Mouse (Mus musculus) splenic B cell, adult 2 months (primary cell): ENCODE data around the gene Gmpr.
A peak's percentile ranks its signal among the peaks of the same experiment; 100 is the strongest.

Experiments
- DNase-seq: peaks from one replicate; pipeline ENCODE4 v3.0.0-alpha.2; 2011; ENCODE audit warnings: low read depth, low spot score
- H3K27me3 ChIP-seq: 2 replicates; pipeline ENCODE4 v1.6.1; 2012; ENCODE audit warnings: mild to moderate bottlenecking, low read length, moderate library complexity, mixed read lengths; ENCODE audit not compliant: control insufficient read depth, poor library complexity, insufficient read depth, severe bottlenecking
- H3K36me3 ChIP-seq: 2 replicates; pipeline ENCODE4 v1.6.1; 2012; ENCODE audit warnings: mild to moderate bottlenecking, low read length, moderate library complexity, mixed read lengths; ENCODE audit not compliant: control insufficient read depth, poor library complexity, insufficient read depth, severe bottlenecking

Gmpr gene

DNA sequence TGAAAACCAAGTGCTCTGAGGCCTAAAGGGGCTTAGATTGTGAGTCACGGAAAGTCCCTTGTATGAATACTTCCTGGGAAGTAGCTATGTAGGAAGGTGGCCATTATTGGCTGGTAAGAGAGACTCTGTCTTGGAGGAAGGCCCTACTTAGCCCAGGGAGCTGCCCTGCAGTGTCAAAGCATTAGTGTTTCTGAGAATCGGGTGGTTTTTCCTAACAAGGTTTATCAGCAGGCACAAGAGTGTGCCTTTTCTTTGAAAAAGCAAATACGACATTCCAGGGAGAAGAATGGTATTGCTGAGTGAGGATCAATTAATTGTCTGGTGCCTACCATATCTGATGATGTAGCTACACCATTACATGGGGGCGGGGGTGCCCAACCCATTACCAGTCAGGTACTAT is 39.7 kb downstream of the Gmpr start:
- DNase-seq, result no peak
- no peaks in the 10 kb centered on the region for H3K27me3 ChIP-seq
- no peaks in the 10 kb centered on the region for H3K36me3 ChIP-seq

GRCm38 (mm10) chr13:45547549-45547948 is 40.3 kb downstream of the Gmpr start:
- no peak for DNase-seq
- Histone ChIP-seq H3K36me3 (no peaks in the 10 kb centered on the region), H3K27me3 (no peaks in the 10 kb centered on the region)

DNA sequence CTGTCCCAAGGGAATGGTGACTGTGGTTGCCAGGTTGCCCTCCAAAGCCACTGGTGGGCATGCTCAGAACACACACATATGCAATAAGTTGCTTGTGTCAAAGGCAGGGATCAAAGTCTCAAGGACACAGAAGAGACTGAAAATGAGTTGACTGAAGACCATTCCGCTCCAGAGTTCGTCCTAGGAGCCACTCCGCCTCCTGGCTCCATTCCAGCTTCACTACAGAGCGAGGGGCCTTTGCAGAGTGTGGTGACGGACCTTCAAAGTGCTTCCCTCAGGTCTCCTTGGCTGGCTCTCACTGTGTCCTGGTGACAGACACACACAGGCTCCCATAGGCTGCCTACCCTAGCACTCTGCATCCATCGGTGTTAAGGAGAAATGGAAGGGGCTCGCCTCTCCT is 46.4 kb downstream of the Gmpr start:
- no peaks in the 10 kb centered on the region; the same call in 1 of the 2 replicates for H3K27me3 ChIP-seq
- no peaks in the 10 kb centered on the region for H3K36me3 ChIP-seq
- no peak for DNase-seq

DNA sequence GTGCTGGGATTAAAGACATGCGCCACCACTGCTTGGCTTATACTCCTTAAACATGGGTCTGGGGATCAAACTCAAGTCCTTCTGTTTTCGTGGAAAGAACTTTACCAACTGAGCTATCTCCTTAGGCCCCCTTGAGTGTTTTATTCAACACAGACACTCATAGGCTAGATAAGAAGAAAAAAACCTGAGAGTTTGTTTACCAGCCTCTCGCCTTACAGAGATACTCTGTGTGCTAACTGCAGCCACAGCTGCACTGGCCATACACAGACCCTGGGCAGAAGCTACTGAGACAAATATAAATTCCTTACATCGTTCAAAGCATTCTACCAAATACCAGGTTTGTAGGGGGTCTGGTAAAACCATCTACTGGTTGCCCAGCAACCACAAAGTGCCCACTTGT is 51.1 kb downstream of the Gmpr start:
- DNase-seq, result no peak
- H3K36me3 ChIP-seq, result no peaks in the 10 kb centered on the region
- H3K27me3 ChIP-seq, result no peaks in the 10 kb centered on the region; the same call in 1 of the 2 replicates

- H3K27me3 ChIP-seq, result no peaks in the 10 kb centered on the region; the same call in 1 of the 2 replicates
- no peak for DNase-seq
- H3K36me3 ChIP-seq, result no peaks in the 10 kb centered on the region
Measured at GRCm38 (mm10) chr13:45559258-45559657, 52.0 kb downstream of the Gmpr start.

- peak; percentile 27 for DNase-seq
- H3K27me3 ChIP-seq, result no peaks in the 10 kb centered on the region; the same call in 1 of the 2 replicates
- H3K36me3 ChIP-seq, result no peaks in the 10 kb centered on the region
Measured at GRCm38 (mm10) chr13:45560543-45560942, 53.3 kb downstream of the Gmpr start.

DNA sequence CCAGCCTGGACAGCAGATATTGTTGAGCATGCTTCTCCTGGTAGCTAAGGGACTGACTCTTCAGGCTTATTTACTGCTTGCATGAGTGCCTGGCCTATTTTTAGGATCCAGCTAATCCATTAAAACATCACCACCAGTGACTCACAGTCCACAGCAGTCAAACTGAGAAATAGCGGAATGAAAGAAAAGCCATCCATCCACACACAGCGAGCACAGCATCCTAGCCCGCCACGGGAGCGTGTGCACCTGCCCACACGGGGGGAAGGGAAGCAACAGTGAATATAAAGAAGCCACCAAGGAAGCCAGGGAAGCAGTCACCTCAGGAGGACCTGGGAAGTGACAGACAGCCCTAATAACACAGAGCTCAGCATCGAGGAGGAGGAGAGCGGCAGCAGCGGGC is 54.8 kb downstream of the Gmpr start:
- Histone ChIP-seq H3K36me3 (no peaks in the 10 kb centered on the region), H3K27me3 (no peaks in the 10 kb centered on the region)
- no peak for DNase-seq

DNA sequence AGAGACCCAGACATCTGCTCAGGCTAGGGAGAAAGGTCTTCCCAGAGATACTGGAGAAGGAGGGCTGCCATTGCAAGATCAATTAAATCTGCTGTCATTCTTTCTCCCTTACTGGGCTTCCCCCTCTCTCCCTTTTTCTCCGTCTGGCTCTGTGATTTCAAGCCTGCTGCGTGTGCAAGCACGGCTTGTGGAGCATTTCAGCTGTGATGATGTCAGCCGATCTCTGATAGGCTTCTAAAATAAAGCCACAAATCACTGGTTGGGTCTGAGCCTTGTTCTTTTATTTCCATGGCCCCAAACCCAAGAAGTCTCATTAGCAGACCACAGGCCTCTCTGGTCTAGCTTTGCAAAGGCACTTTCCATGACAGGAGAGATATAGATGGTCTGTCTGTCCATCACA is 57.7 kb downstream of the Gmpr start:
- no peak for DNase-seq
- no peaks in the 10 kb centered on the region for H3K27me3 ChIP-seq
- no peaks in the 10 kb centered on the region for H3K36me3 ChIP-seq

GRCm38 (mm10) chr13:45569932-45570331 is 62.7 kb downstream of the Gmpr start:
- DNase-seq, result no peak
- Histone ChIP-seq H3K27me3 (no peaks in the 10 kb centered on the region), H3K36me3 (no peaks in the 10 kb centered on the region)

DNA sequence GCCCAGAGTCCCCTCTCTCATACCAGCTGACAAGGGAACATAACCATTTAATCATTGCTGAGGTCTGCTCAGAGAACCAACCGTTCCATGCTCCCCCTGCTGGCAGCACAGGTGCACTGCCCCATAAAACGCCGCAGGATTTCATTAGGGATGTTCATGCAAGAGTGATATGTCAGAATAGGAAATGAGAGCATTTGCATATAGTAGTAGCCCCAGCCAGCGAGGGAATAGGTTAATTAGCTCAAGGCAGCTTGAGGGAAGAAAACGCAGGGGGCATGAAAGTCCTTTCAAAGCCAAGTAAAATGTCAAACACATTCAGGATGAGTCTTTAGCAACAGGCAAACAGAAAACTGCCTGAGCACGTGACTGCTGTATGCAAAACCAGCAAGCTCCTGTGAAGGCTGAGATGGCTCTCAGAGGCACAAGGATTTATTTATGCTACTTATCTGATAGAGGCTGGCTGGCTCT is 64.6 kb downstream of the Gmpr start:
- peak; percentile 81 for DNase-seq
- H3K27me3 ChIP-seq, result no peaks in the 10 kb centered on the region
- no peaks in the 10 kb centered on the region; the same call in 1 of the 2 replicates for H3K36me3 ChIP-seq

DNA sequence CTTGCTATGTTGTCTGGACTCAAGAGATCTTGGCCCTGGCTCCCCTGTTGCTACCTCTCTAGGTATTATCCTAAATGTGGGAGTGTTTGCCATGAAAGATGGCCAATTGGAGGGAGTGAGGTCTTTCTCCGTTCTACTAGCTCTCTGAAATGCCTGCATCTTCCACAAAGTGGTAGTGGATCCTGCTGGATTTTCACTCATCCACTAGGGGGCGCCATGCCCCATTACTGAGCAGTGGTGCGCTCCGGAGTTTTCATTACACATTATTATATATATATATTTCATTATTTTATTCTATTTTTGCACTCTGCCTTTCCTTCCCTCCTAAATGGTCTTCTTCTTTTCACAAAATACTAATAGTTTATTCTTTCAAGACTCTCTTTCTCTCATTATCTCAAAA is 65.5 kb downstream of the Gmpr start:
- no peaks in the 10 kb centered on the region for H3K27me3 ChIP-seq
- no peaks in the 10 kb centered on the region; the same call in 1 of the 2 replicates for H3K36me3 ChIP-seq
- DNase-seq, result peak; percentile 61

DNA sequence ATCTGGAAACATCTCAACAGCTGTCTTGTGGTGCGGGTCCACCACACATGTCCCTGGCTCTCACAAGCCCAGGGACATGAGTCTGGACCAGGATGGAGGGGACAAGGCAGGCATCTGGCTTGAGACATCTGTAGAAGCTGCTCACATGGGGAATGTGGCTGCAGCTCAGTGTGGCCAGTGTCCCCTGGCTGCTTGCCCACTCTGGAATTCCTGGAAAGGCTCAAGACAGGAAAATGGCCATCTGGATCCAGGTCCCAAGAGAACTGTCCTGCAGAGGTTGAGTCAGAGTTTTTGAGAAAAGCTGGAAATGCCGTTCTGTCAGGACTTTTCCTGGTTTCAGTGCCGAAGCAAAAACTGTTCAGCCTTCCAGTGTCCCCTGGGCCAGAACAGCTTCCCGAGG is 68.9 kb downstream of the Gmpr start:
- no peaks in the 10 kb centered on the region; the same call in 1 of the 2 replicates for H3K36me3 ChIP-seq
- no peak for DNase-seq
- H3K27me3 ChIP-seq, result no peaks in the 10 kb centered on the region

DNA sequence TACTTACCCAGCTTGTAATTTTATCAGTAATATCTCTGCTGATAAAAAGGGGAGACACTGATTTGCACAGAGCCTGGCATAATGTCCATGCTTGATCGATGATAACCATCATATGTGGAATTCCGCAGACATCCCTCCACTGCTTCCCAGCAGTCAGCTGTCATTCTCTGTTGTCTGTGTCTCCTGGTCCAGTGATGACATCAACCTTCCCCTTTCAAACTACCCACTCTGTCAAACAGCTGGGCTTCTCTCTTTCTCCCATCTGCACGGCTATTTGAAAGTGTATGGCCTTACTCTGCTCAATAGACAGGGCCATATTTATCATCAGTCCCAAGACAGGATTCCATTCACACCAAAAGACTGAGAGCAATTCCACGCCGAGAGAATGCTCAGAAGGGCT is 70.1 kb downstream of the Gmpr start:
- no peaks in the 10 kb centered on the region for H3K27me3 ChIP-seq
- no peaks in the 10 kb centered on the region; the same call in 1 of the 2 replicates for H3K36me3 ChIP-seq
- DNase-seq, result no peak

GRCm38 (mm10) chr13:45577784-45578183 is 70.5 kb downstream of the Gmpr start:
- H3K36me3 ChIP-seq, result no peaks in the 10 kb centered on the region; the same call in 1 of the 2 replicates
- no peak for DNase-seq

DNA sequence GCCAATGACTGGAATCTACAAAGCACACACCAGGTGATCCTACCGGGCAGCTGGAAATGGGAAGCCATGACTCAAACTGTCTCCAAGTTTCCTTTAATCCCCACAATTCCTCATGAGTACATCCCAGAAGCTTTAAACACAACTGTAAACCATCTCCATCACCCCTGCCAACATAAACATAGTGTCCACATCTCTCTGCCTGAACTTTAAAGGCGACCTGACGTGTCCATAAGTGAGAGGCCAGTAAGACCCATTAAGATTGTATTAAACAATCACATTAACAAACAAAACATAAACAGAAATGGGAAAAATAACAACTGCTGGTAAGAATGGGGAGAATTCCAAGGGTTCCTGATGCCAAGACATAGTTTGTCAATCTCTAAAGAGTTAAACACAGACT is 72.5 kb downstream of the Gmpr start:
- DNase-seq, result no peak
- Histone ChIP-seq H3K27me3 (no peaks in the 10 kb centered on the region), H3K36me3 (no peaks in the 10 kb centered on the region; the same call in 1 of the 2 replicates)

More at GRCm38 (mm10) chr13:45577784-45578183, 70.5 kb downstream of the Gmpr start:
- no peaks in the 10 kb centered on the region for H3K27me3 ChIP-seq

- Histone ChIP-seq H3K36me3 (no peaks in the 10 kb centered on the region), H3K27me3 (no peaks in the 10 kb centered on the region)
- no peak for DNase-seq
Measured at GRCm38 (mm10) chr13:45582294-45582693, 75.0 kb downstream of the Gmpr start.
